Mouse (Mus musculus) hindbrain, postnatal 0 days (tissue): ENCODE measurements around the gene Afg3l1. TPM values are rescaled to one million over a fixed set of nuclear protein-coding genes. Genes with fewer than 3 reads are reported as not detected.
"Not testable (repeated sequence)": the region's sequence is repeated elsewhere in the genome, so short reads cannot be mapped to it uniquely, and the experiment has no call there.

ENCODE experiments used
- ATAC-seq: fragments of 200-750 bp; cut with Nextera tagmentation; 2 replicates; pipeline ENCODE4 v1.8.0; 2017; ENCODE audit warnings: mild to moderate bottlenecking, moderate TSS enrichment, moderate library complexity
- DNase-seq: peaks from one replicate; pipeline ENCODE4 v3.0.0-alpha.2; 2015; ENCODE audit warnings: low spot score
- H3K27ac ChIP-seq: fragments of 300-500 bp; sonication (generic); 2 replicates; pipeline ENCODE4 v1.5.1; 2014; ENCODE audit warnings: mild to moderate bottlenecking
- H3K27me3 ChIP-seq: fragments of 300-500 bp; sonication (generic); 2 replicates; pipeline ENCODE4 v1.6.1; 2014; ENCODE audit warnings: low read length, mixed read lengths; ENCODE audit not compliant: insufficient read depth
- H3K36me3 ChIP-seq: fragments of 300-500 bp; sonication (generic); 2 replicates; pipeline ENCODE4 v1.6.1; 2014; ENCODE audit warnings: low read length, mixed read lengths; ENCODE audit not compliant: insufficient read depth
- H3K4me1 ChIP-seq: fragments of 300-500 bp; sonication (generic); 2 replicates; pipeline ENCODE4 v1.6.1; 2014; ENCODE audit warnings: antibody characterized with exemption, low read length, mixed read lengths; ENCODE audit not compliant: insufficient read depth
- H3K4me2 ChIP-seq: fragments of 300-500 bp; sonication (generic); 2 replicates; pipeline ENCODE4 v1.6.1; 2014; ENCODE audit warnings: low read depth, mild to moderate bottlenecking, low read length, moderate library complexity, mixed read lengths
- H3K4me3 ChIP-seq: fragments of 300-500 bp; sonication (generic); 2 replicates; pipeline ENCODE4 v1.5.1; 2014; ENCODE audit warnings: low read length
- H3K9ac ChIP-seq: fragments of 300-500 bp; sonication (generic); replicated peaks from 2 replicates; pipeline ENCODE4 v1.6.1; 2014; ENCODE audit warnings: mild to moderate bottlenecking, low read length, moderate library complexity, mixed read lengths
- H3K9me3 ChIP-seq: fragments of 300-500 bp; sonication (generic); 2 replicates; pipeline ENCODE4 v1.6.1; 2016; ENCODE audit warnings: low read length, mixed read lengths
- CTCF ChIP-seq: IDR thresholded peaks from 2 replicates; pipeline ENCODE4 v1.5.1; 2016; ENCODE audit warnings: antibody characterized with exemption, control low read depth, low read depth
- WGBS: fragments of 180-500 bp; shearing (Covaris S2); extraction: QIAGEN DNeasy Blood & Tissue Kit; methylation state at CpG from one replicate; pipeline ENCODE4 v1.1.7; 2014; 5-methylcytosine and 5-hydroxymethylcytosine counted together
- polyA plus RNA-seq: library from polyadenylated mRNA; unstranded; fragments of >200 nt; fragmentation: Nextera tagmentation; extraction: Ambion mirVana; gene quantifications from 2 replicates; pipeline ENCODE4 v1.2.1, GENCODE M21; 2015
- total RNA-seq: library from RNA; depleted of rRNA; stranded (reverse); fragments of >200 nt; gene quantifications from 2 replicates; pipeline ENCODE4 v1.2.3, GENCODE M21; 2014; rRNA removed

Afg3l1 gene
- total RNA-seq (16.6 and 26.7 TPM in 2 replicates), polyA plus RNA-seq (45.6 and 49.6 TPM in 2 replicates)

DNA sequence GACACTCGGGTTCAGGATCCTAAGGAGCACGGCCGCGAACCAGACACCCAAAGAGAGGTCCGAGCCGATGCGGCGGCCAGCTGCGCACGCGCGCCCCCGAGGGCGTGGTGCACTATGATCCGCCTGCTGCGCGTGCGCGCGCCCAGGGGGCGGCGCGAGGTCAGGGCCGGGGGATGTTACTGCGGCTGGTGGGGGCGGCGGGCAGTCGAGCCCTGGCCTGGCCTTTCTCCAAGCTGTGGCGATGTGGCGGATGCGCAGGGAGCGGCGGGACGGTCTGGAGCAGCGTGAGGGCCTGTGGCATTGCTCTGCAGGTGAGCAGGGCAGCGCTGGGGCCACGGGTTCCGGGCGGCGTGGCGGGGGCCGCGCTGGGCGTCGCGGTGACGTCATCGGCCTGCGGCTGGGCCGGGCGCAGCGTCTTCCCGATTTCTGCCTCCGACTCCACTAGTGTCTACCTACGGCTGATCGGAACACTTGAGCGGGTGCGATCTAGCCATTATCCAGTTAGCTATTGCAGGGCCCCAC lies at the start of gene Afg3l1:
TSS of gene Afg3l1 (plus strand) at position 167 of the 522 bp plus-strand sequence.
- Histone ChIP-seq H3K4me1 (peaks cover 12% of the 10 kb centered on the region; the same call in 1 of the 2 replicates), H3K27ac (peak within 1 kb of the TSS; percentile 96), H3K4me2 (peak within 1 kb of the TSS; percentile 89), H3K4me3 (peak within 1 kb of the TSS; percentile 89), H3K36me3 (peaks cover 14% of the 10 kb centered on the region; the same call in 1 of the 2 replicates), H3K9ac (peak within 1 kb of the TSS; percentile 81), H3K9me3 (no peaks in the 10 kb centered on the region), H3K27me3 (no peaks in the 10 kb centered on the region)
- TF ChIP-seq CTCF: no peak
- peak; percentile 95 for ATAC-seq
- peak; percentile 96 for DNase-seq
- WGBS: 0% methylated on average over 54 of the region's 58 CpGs

DNA sequence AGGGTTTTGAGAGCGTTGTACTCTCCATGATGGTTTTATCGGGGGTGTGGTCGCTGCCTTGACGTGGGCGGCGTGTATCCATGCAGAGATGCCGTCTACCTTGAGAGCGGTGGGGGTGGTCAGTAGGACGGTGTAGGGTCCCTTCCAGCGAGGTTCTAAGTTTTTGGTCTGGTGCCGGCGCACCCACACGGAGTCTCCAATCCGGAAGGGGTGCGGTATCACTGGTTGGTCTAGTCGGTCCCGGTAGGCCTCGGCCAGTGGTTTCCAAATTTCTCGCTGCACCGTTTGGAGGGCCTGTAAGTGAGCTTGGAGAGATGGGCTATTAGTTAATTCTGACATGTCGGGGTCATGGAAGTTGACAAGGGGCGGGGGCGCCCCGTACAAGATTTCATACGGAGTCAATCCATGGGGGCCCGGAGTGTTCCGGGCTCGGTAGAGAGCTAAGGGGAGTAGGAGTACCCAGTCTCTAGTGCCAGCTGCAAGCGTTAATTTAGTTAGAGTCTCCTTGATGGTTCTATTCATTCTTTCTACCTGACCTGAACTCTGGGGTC lies 49.3 kb upstream of the Afg3l1 start:
- TF ChIP-seq CTCF: no peak
- no peak overlapping the region for H3K27ac ChIP-seq
- no peaks in the 10 kb centered on the region for H3K36me3 ChIP-seq
- peaks cover 23% of the 10 kb centered on the region for H3K9me3 ChIP-seq
- no peak for DNase-seq
- H3K27me3 ChIP-seq: no peaks in the 10 kb centered on the region
- H3K9ac ChIP-seq: no peak overlapping the region
- WGBS: 97% methylated on average over 29 of the region's 29 CpGs
- no peak overlapping the region for H3K4me3 ChIP-seq
- no peaks in the 10 kb centered on the region for H3K4me1 ChIP-seq
- no peak for ATAC-seq
- no peak overlapping the region for H3K4me2 ChIP-seq

DNA sequence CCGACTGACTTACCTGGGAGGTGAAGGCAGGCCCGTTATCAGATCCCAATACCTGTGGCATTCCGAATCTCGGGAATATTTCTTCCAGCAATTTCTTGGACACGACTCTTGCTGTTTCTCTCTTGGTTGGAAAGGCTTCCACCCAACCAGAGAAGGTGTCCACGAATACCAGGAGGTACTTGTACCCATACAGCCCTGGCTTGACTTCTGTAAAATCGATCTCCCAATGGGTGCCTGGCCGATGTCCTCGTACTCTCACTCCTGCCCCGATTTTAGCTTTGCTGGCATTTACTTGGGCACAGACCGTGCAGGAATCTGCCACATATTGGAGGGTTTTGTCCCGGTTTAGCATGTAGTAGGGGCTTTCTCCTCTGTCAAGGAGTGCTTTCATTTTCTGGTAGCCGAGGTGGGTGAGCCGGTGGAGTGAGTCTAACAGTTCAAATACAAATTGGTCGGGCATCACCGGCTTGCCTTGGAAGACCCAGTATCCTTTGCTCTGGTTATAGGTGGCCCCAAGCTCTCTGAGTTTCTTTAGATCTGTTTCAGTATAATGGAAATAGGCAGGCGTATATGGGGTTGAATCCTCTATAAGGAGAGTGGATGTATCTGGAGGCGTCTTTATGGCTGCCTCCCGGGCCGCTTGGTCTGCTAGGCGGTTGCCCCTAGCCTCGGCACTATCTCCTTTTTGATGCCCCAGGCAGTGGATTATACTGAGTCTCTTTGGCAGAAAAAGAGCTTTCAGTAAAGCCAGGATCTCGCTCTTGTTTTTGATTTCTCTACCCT lies 48.6 kb upstream of the Afg3l1 start:
- Histone ChIP-seq H3K9ac (no peak overlapping the region), H3K4me2 (no peak overlapping the region), H3K4me3 (no peak overlapping the region), H3K36me3 (no peaks in the 10 kb centered on the region), H3K4me1 (no peaks in the 10 kb centered on the region), H3K9me3 (peaks cover 23% of the 10 kb centered on the region), H3K27ac (no peak overlapping the region), H3K27me3 (no peaks in the 10 kb centered on the region)
- TF ChIP-seq CTCF: no peak
- no peak for DNase-seq
- 95% methylated on average over 23 of the region's 23 CpGs for WGBS
- no peak for ATAC-seq

DNA sequence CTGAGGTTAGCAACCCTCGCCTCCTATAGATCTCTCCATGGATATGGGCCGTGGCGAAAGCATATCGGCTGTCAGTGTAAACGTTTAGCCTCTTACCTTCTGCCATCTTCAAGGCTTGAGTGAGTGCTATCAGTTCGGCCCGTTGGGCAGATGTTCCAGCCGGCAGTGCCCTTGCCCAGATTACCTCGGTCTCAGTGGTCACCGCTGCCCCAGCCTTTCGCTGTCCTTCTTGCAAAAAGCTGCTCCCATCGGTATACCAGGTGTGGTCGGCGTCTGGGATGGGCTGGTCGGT lies 48.0 kb upstream of the Afg3l1 start:
- ATAC-seq, H3K9ac ChIP-seq, DNase-seq, H3K4me1 ChIP-seq, H3K4me2 ChIP-seq, H3K27me3 ChIP-seq, H3K27ac ChIP-seq, H3K4me3 ChIP-seq, H3K36me3 ChIP-seq: not testable (repeated sequence)
- peaks cover 23% of the 10 kb centered on the region for H3K9me3 ChIP-seq
- 97% methylated on average over 15 of the region's 15 CpGs for WGBS

DNA sequence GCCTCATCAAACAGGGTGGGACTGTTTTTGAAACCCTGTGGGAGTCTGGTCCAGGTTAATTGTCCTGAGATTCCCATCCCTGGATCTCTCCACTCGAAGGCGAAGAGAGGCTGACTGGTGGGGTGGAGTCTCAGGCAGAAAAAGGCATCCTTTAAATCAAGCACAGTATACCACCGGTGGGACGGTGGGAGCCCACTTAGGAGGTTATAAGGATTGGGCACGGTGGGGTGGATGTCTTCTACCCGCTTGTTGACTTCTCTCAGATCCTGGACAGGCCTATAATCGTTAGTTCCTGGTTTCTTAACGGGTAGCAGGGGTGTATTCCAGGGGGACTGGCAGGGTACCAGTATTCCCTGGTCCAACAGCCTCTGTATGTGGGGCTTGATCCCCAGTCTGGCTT lies 46.8 kb upstream of the Afg3l1 start:
- WGBS: 89% methylated on average over 8 of the region's 8 CpGs
- H3K27me3 ChIP-seq, H3K9ac ChIP-seq, H3K36me3 ChIP-seq, DNase-seq, H3K4me1 ChIP-seq, H3K4me2 ChIP-seq, H3K27ac ChIP-seq, ATAC-seq, H3K4me3 ChIP-seq: not testable (repeated sequence)
- H3K9me3 ChIP-seq: peaks cover 23% of the 10 kb centered on the region

DNA sequence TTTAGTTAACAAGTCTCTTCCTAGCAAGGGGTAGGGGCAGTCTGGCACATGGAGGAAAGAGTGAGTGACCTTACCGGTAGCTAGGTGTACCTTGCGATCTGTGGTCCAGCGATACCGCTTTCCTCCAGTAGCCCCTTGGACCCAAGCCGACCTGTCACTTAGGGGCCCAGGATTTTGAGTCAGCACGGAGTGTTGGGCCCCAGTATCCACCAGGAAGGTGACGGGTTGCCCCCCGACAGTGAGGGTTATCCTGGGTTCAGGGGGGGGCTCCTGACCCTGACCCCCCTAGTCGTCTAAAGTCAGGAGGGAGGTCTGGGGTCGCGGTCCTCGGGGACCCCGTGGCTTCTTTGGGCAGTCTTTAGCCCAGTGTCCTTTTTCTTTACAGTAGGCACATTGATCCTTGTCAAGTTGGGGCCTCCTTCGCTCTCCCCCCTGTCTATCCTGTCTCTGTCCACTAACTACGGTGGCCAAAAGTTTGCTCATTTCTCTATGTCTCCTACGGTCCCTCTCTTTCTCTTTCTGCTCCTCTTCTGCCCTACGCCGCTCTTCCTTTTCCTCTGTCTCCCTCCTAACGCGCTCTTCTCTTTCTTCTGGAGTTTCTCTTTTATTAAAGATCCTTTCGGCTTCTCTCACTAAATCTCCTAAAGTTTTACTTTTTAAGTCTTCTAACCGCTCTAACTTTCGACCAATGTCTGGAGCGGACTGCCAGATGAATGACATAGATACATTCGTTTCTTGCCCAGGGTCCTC lies 45.9 kb upstream of the Afg3l1 start:
- H3K4me1 ChIP-seq: no peaks in the 10 kb centered on the region
- 95% methylated on average over 25 of the region's 25 CpGs for WGBS
- no peak overlapping the region for H3K9ac ChIP-seq
- no peaks in the 10 kb centered on the region for H3K27me3 ChIP-seq
- TF ChIP-seq CTCF: no peak
- H3K27ac ChIP-seq: no peak overlapping the region
- H3K4me3 ChIP-seq: no peak overlapping the region
- DNase-seq: no peak
- H3K4me2 ChIP-seq: no peak overlapping the region
- ATAC-seq: no peak
- no peaks in the 10 kb centered on the region for H3K36me3 ChIP-seq
- peaks cover 19% of the 10 kb centered on the region for H3K9me3 ChIP-seq
